Mouse (Mus musculus): ENCODE measurements around the gene Fndc8. TPM values are rescaled to one million over a fixed set of nuclear protein-coding genes. Genes with fewer than 3 reads are reported as not detected.
A peak's percentile ranks its signal among the peaks of the same experiment; 100 is the strongest.

Gene Fndc8
- polyA plus RNA-seq (2014; fragmentation: Nextera tagmentation; extraction: Ambion mirVana), result 0.18 and 0.48 TPM in 2 replicates

- Histone ChIP-seq H3K4me3 (ENCODE audit: low read depth, low read length) (no peak within 1 kb of the TSS), H3K27me3 (replicated peaks; ENCODE audit: control insufficient read depth, insufficient read depth, low read length) (no peaks in the 10 kb centered on the region), H3K9ac (ENCODE audit: low read length) (no peak within 1 kb of the TSS), H3K36me3 (ENCODE audit: control insufficient read depth, insufficient read depth, low read length) (no peaks in the 10 kb centered on the region), H3K4me2 (ENCODE audit: low read length) (no peak within 1 kb of the TSS), H3K4me1 (ENCODE audit: control insufficient read depth, insufficient read depth, low read length) (peaks cover 16% of the 10 kb centered on the region), H3K9me3 (replicated peaks; ENCODE audit: control insufficient read depth, low read length) (no peaks in the 10 kb centered on the region), H3K27ac (ENCODE audit: low read depth, low read length) (no peak within 1 kb of the TSS)
- DNase-seq (ENCODE audit: low spot score) (no peak), ATAC-seq (no peak)
- WGBS, result 67% methylated on average over 7 of the region's 7 CpGs
Observed at GRCm38 (mm10) chr11:82891936-82892335, at the start of gene Fndc8. Gene Fndc8 (plus strand): TSS chr11:82892124.

GRCm38 (mm10) chr11:82844771-82845414 is 47.0 kb upstream of the Fndc8 start:
- Histone ChIP-seq H3K27ac (ENCODE audit: low read depth, low read length) (no peak overlapping the region), H3K4me3 (ENCODE audit: low read depth, low read length) (no peak overlapping the region), H3K9me3 (replicated peaks; ENCODE audit: control insufficient read depth, low read length) (no peaks in the 10 kb centered on the region), H3K9ac (ENCODE audit: low read length) (no peak overlapping the region), H3K4me2 (ENCODE audit: low read length) (no peak overlapping the region), H3K27me3 (replicated peaks; ENCODE audit: control insufficient read depth, insufficient read depth, low read length) (no peaks in the 10 kb centered on the region), H3K4me1 (ENCODE audit: control insufficient read depth, insufficient read depth, low read length) (peaks cover 10% of the 10 kb centered on the region), H3K36me3 (ENCODE audit: control insufficient read depth, insufficient read depth, low read length) (no peaks in the 10 kb centered on the region)
- ATAC-seq (no peak), DNase-seq (ENCODE audit: low spot score) (no peak)
- 72% methylated on average over 11 of the region's 11 CpGs for WGBS

- no peaks in the 10 kb centered on the region for H3K36me3 ChIP-seq (ENCODE audit: control insufficient read depth, insufficient read depth, low read length)
- ATAC-seq, result peak; percentile 44; the same call in 1 of the 2 replicates
- WGBS, result 31% methylated on average over 16 of the region's 16 CpGs
- H3K4me1 ChIP-seq (ENCODE audit: control insufficient read depth, insufficient read depth, low read length), result peaks cover 10% of the 10 kb centered on the region
- H3K9me3 ChIP-seq (replicated peaks; ENCODE audit: control insufficient read depth, low read length), result no peaks in the 10 kb centered on the region
- H3K4me2 ChIP-seq (ENCODE audit: low read length), result peak overlapping the region; percentile 32
- peak overlapping the region; percentile 45; the same call in 1 of the 2 replicates for H3K9ac ChIP-seq (ENCODE audit: low read length)
- no peak for DNase-seq (ENCODE audit: low spot score)
- no peak overlapping the region for H3K4me3 ChIP-seq (ENCODE audit: low read depth, low read length)
- no peaks in the 10 kb centered on the region for H3K27me3 ChIP-seq (replicated peaks; ENCODE audit: control insufficient read depth, insufficient read depth, low read length)
- H3K27ac ChIP-seq (ENCODE audit: low read depth, low read length), result no peak overlapping the region
Observed at GRCm38 (mm10) chr11:82845415-82846078, 46.4 kb upstream of the Fndc8 start.

GRCm38 (mm10) chr11:82846079-82846436 is 45.9 kb upstream of the Fndc8 start:
- peak overlapping the region; percentile 45; the same call in 1 of the 2 replicates for H3K9ac ChIP-seq (ENCODE audit: low read length)
- no peaks in the 10 kb centered on the region for H3K27me3 ChIP-seq (replicated peaks; ENCODE audit: control insufficient read depth, insufficient read depth, low read length)
- no peaks in the 10 kb centered on the region for H3K36me3 ChIP-seq (ENCODE audit: control insufficient read depth, insufficient read depth, low read length)
- WGBS, result 51% methylated on average over 4 of the region's 4 CpGs
- no peaks in the 10 kb centered on the region for H3K9me3 ChIP-seq (replicated peaks; ENCODE audit: control insufficient read depth, low read length)
- no peak overlapping the region for H3K4me3 ChIP-seq (ENCODE audit: low read depth, low read length)
- peaks cover 10% of the 10 kb centered on the region for H3K4me1 ChIP-seq (ENCODE audit: control insufficient read depth, insufficient read depth, low read length)
- DNase-seq (ENCODE audit: low spot score) (no peak), ATAC-seq (no peak)
- peak overlapping the region; percentile 32 for H3K4me2 ChIP-seq (ENCODE audit: low read length)
- no peak overlapping the region for H3K27ac ChIP-seq (ENCODE audit: low read depth, low read length)

GRCm38 (mm10) chr11:82846938-82847337 is 45.0 kb upstream of the Fndc8 start:
- Histone ChIP-seq H3K27ac (ENCODE audit: low read depth, low read length) (no peak overlapping the region), H3K36me3 (ENCODE audit: control insufficient read depth, insufficient read depth, low read length) (no peaks in the 10 kb centered on the region), H3K4me3 (ENCODE audit: low read depth, low read length) (no peak overlapping the region), H3K27me3 (replicated peaks; ENCODE audit: control insufficient read depth, insufficient read depth, low read length) (no peaks in the 10 kb centered on the region), H3K9me3 (replicated peaks; ENCODE audit: control insufficient read depth, low read length) (no peaks in the 10 kb centered on the region), H3K9ac (ENCODE audit: low read length) (no peak overlapping the region), H3K4me1 (ENCODE audit: control insufficient read depth, insufficient read depth, low read length) (peaks cover 10% of the 10 kb centered on the region), H3K4me2 (ENCODE audit: low read length) (no peak overlapping the region)
- 60% methylated on average over 3 of the region's 3 CpGs for WGBS
- DNase-seq (ENCODE audit: low spot score) (no peak), ATAC-seq (no peak)

- H3K9ac ChIP-seq (ENCODE audit: low read length), result no peak overlapping the region
- no peaks in the 10 kb centered on the region for H3K9me3 ChIP-seq (replicated peaks; ENCODE audit: control insufficient read depth, low read length)
- H3K27ac ChIP-seq (ENCODE audit: low read depth, low read length), result no peak overlapping the region
- H3K4me3 ChIP-seq (ENCODE audit: low read depth, low read length), result no peak overlapping the region
- peaks cover 10% of the 10 kb centered on the region for H3K4me1 ChIP-seq (ENCODE audit: control insufficient read depth, insufficient read depth, low read length)
- H3K27me3 ChIP-seq (replicated peaks; ENCODE audit: control insufficient read depth, insufficient read depth, low read length), result no peaks in the 10 kb centered on the region
- peak; percentile 53 for DNase-seq (ENCODE audit: low spot score)
- H3K36me3 ChIP-seq (ENCODE audit: control insufficient read depth, insufficient read depth, low read length), result no peaks in the 10 kb centered on the region
- no peak overlapping the region for H3K4me2 ChIP-seq (ENCODE audit: low read length)
- no peak for ATAC-seq
- 5% methylated on average over 6 of the region's 6 CpGs for whole genome bisulfite sequencing
Observed at GRCm38 (mm10) chr11:82847571-82848000, 44.3 kb upstream of the Fndc8 start.

- Histone ChIP-seq H3K4me2 (ENCODE audit: low read length) (no peak overlapping the region), H3K36me3 (ENCODE audit: control insufficient read depth, insufficient read depth, low read length) (no peaks in the 10 kb centered on the region), H3K9ac (ENCODE audit: low read length) (peak overlapping the region; percentile 0; the same call in 1 of the 2 replicates), H3K4me1 (ENCODE audit: control insufficient read depth, insufficient read depth, low read length) (peaks cover 11% of the 10 kb centered on the region), H3K27ac (ENCODE audit: low read depth, low read length) (no peak overlapping the region), H3K27me3 (replicated peaks; ENCODE audit: control insufficient read depth, insufficient read depth, low read length) (no peaks in the 10 kb centered on the region), H3K9me3 (replicated peaks; ENCODE audit: control insufficient read depth, low read length) (no peaks in the 10 kb centered on the region), H3K4me3 (ENCODE audit: low read depth, low read length) (no peak overlapping the region)
- no peak for ATAC-seq
- DNase-seq (ENCODE audit: low spot score), result no peak
- 50% methylated on average over 5 of the region's 5 CpGs for WGBS
Observed at GRCm38 (mm10) chr11:82850259-82850658, 41.7 kb upstream of the Fndc8 start.

GRCm38 (mm10) chr11:82852115-82852514 is 39.8 kb upstream of the Fndc8 start:
- ATAC-seq, result no peak
- Histone ChIP-seq H3K27me3 (replicated peaks; ENCODE audit: control insufficient read depth, insufficient read depth, low read length) (no peaks in the 10 kb centered on the region), H3K4me2 (ENCODE audit: low read length) (no peak overlapping the region), H3K9me3 (replicated peaks; ENCODE audit: control insufficient read depth, low read length) (no peaks in the 10 kb centered on the region), H3K36me3 (ENCODE audit: control insufficient read depth, insufficient read depth, low read length) (no peaks in the 10 kb centered on the region), H3K4me1 (ENCODE audit: control insufficient read depth, insufficient read depth, low read length) (peaks cover 15% of the 10 kb centered on the region), H3K9ac (ENCODE audit: low read length) (no peak overlapping the region), H3K4me3 (ENCODE audit: low read depth, low read length) (no peak overlapping the region), H3K27ac (ENCODE audit: low read depth, low read length) (no peak overlapping the region)
- no peak for DNase-seq (ENCODE audit: low spot score)
- WGBS, result 90% methylated on average over 11 of the region's 11 CpGs

- no peak overlapping the region for H3K4me2 ChIP-seq (ENCODE audit: low read length)
- H3K27ac ChIP-seq (ENCODE audit: low read depth, low read length), result no peak overlapping the region
- ATAC-seq, result no peak
- H3K9me3 ChIP-seq (replicated peaks; ENCODE audit: control insufficient read depth, low read length), result no peaks in the 10 kb centered on the region
- H3K27me3 ChIP-seq (replicated peaks; ENCODE audit: control insufficient read depth, insufficient read depth, low read length), result no peaks in the 10 kb centered on the region
- WGBS, result 84% methylated on average over 10 of the region's 10 CpGs
- DNase-seq (ENCODE audit: low spot score), result no peak
- H3K4me3 ChIP-seq (ENCODE audit: low read depth, low read length), result no peak overlapping the region
- H3K4me1 ChIP-seq (ENCODE audit: control insufficient read depth, insufficient read depth, low read length), result peaks cover 11% of the 10 kb centered on the region
- H3K36me3 ChIP-seq (ENCODE audit: control insufficient read depth, insufficient read depth, low read length), result no peaks in the 10 kb centered on the region
- H3K9ac ChIP-seq (ENCODE audit: low read length), result no peak overlapping the region
Observed at GRCm38 (mm10) chr11:82852540-82852939, 39.4 kb upstream of the Fndc8 start.
